Mouse (Mus musculus): ENCODE results near the gene Gm45234. TPM values are rescaled to one million over a fixed set of nuclear protein-coding genes. Genes with fewer than 3 reads are reported as not detected.
"Not testable (repeated sequence)": the region's sequence is repeated elsewhere in the genome, so short reads cannot be mapped to it uniquely, and the experiment has no call there.

Gm45234 gene
- polyA plus RNA-seq (2012; rRNA removed), result not detected in 2 replicates

- Histone ChIP-seq H3K27me3 (ENCODE audit: control insufficient read depth, insufficient read depth, low read length) (no peaks in the 10 kb centered on the region), H3K4me1 (ENCODE audit: control insufficient read depth, insufficient read depth, low read length) (peaks cover 7% of the 10 kb centered on the region), H3K4me3 (replicated peaks; ENCODE audit: insufficient read depth, low read depth, low read length) (peak within 1 kb of the TSS; percentile 95), H3K27ac (ENCODE audit: insufficient read depth, low read length) (peak within 1 kb of the TSS; percentile 96)
- 2% methylated on average over 68 of the region's 100 CpGs for WGBS
- 0 out of 2 replicates have a peak, but pooled peaks have one; percentile 31 for TF ChIP-seq POLR2A (IDR thresholded peaks at IDR 0.05; ENCODE audit: borderline replicate concordance, insufficient read depth, low read length)
- TF ChIP-seq CTCF (IDR thresholded peaks at IDR 0.05; ENCODE audit: borderline replicate concordance, insufficient read depth, low read depth, low read length), result no peak
- peak; percentile 78 to 81 for DNase-seq
Measured at GRCm38 (mm10) chr6:124755831-124756595, at the start of gene Gm45234, which contains the start of gene Atn1. Gene Gm45234 (minus strand): TSS chr6:124756021. Gene Atn1 (minus strand): TSS chr6:124756524.

GRCm38 (mm10) chr6:124804341-124804740 is 48.5 kb upstream of the Gm45234 start:
- Histone ChIP-seq H3K4me3 (replicated peaks; ENCODE audit: insufficient read depth, low read depth, low read length) (no peak overlapping the region), H3K27ac (ENCODE audit: insufficient read depth, low read length) (no peak overlapping the region), H3K27me3 (ENCODE audit: control insufficient read depth, insufficient read depth, low read length) (no peaks in the 10 kb centered on the region), H3K4me1 (ENCODE audit: control insufficient read depth, insufficient read depth, low read length) (peaks cover 7% of the 10 kb centered on the region; the same call in 1 of the 2 replicates)
- DNase-seq, result no peak
- TF ChIP-seq CTCF (IDR thresholded peaks at IDR 0.05; ENCODE audit: borderline replicate concordance, insufficient read depth, low read depth, low read length) (no peak), POLR2A (IDR thresholded peaks at IDR 0.05; ENCODE audit: borderline replicate concordance, insufficient read depth, low read length) (no peak)
- WGBS, result 94% methylated on average over 3 of the region's 3 CpGs

- not testable (repeated sequence) for H3K27me3 ChIP-seq (ENCODE audit: control insufficient read depth, insufficient read depth, low read length); H3K27ac ChIP-seq (ENCODE audit: insufficient read depth, low read length); H3K4me1 ChIP-seq (ENCODE audit: control insufficient read depth, insufficient read depth, low read length); H3K4me3 ChIP-seq (replicated peaks; ENCODE audit: insufficient read depth, low read depth, low read length); DNase-seq
- WGBS, result 94% methylated on average over 4 of the region's 4 CpGs
Measured at GRCm38 (mm10) chr6:124803691-124804090, 47.9 kb upstream of the Gm45234 start.

- H3K27ac ChIP-seq (ENCODE audit: insufficient read depth, low read length), result no peak overlapping the region
- WGBS, result 77% methylated on average over 3 of the region's 3 CpGs
- H3K27me3 ChIP-seq (ENCODE audit: control insufficient read depth, insufficient read depth, low read length), result no peaks in the 10 kb centered on the region
- no peak for TF ChIP-seq CTCF (IDR thresholded peaks at IDR 0.05; ENCODE audit: borderline replicate concordance, insufficient read depth, low read depth, low read length)
- no peak for TF ChIP-seq POLR2A (IDR thresholded peaks at IDR 0.05; ENCODE audit: borderline replicate concordance, insufficient read depth, low read length)
- H3K4me1 ChIP-seq (ENCODE audit: control insufficient read depth, insufficient read depth, low read length), result peaks cover 7% of the 10 kb centered on the region; the same call in 1 of the 2 replicates
- no peak for DNase-seq
- no peak overlapping the region for H3K4me3 ChIP-seq (replicated peaks; ENCODE audit: insufficient read depth, low read depth, low read length)
Measured at GRCm38 (mm10) chr6:124803061-124803460, 47.2 kb upstream of the Gm45234 start.

- H3K4me1 ChIP-seq (ENCODE audit: control insufficient read depth, insufficient read depth, low read length); H3K4me3 ChIP-seq (replicated peaks; ENCODE audit: insufficient read depth, low read depth, low read length); DNase-seq; H3K27me3 ChIP-seq (ENCODE audit: control insufficient read depth, insufficient read depth, low read length); H3K27ac ChIP-seq (ENCODE audit: insufficient read depth, low read length): not testable (repeated sequence)
- 37% methylated on average over 6 of the region's 9 CpGs for WGBS
Measured at GRCm38 (mm10) chr6:124802400-124802799, 46.6 kb upstream of the Gm45234 start.

- H3K4me3 ChIP-seq (replicated peaks; ENCODE audit: insufficient read depth, low read depth, low read length), result no peak overlapping the region
- DNase-seq, result no peak
- no peaks in the 10 kb centered on the region for H3K27me3 ChIP-seq (ENCODE audit: control insufficient read depth, insufficient read depth, low read length)
- H3K4me1 ChIP-seq (ENCODE audit: control insufficient read depth, insufficient read depth, low read length), result no peaks in the 10 kb centered on the region
- no peak for TF ChIP-seq CTCF (IDR thresholded peaks at IDR 0.05; ENCODE audit: borderline replicate concordance, insufficient read depth, low read depth, low read length)
- no peak for TF ChIP-seq POLR2A (IDR thresholded peaks at IDR 0.05; ENCODE audit: borderline replicate concordance, insufficient read depth, low read length)
- 89% methylated on average over 2 of the region's 2 CpGs for WGBS
- no peak overlapping the region for H3K27ac ChIP-seq (ENCODE audit: insufficient read depth, low read length)
Measured at GRCm38 (mm10) chr6:124796200-124796599, 40.4 kb upstream of the Gm45234 start.

GRCm38 (mm10) chr6:124795781-124796180 is 40.0 kb upstream of the Gm45234 start:
- H3K4me3 ChIP-seq (replicated peaks; ENCODE audit: insufficient read depth, low read depth, low read length), result no peak overlapping the region
- TF ChIP-seq POLR2A (IDR thresholded peaks at IDR 0.05; ENCODE audit: borderline replicate concordance, insufficient read depth, low read length), result no peak
- no peak for TF ChIP-seq CTCF (IDR thresholded peaks at IDR 0.05; ENCODE audit: borderline replicate concordance, insufficient read depth, low read depth, low read length)
- no peak overlapping the region for H3K27ac ChIP-seq (ENCODE audit: insufficient read depth, low read length)
- 79% methylated on average over 4 of the region's 4 CpGs for WGBS
- H3K27me3 ChIP-seq (ENCODE audit: control insufficient read depth, insufficient read depth, low read length), result no peaks in the 10 kb centered on the region
- no peaks in the 10 kb centered on the region for H3K4me1 ChIP-seq (ENCODE audit: control insufficient read depth, insufficient read depth, low read length)
- DNase-seq, result no peak

GRCm38 (mm10) chr6:124791911-124792310 is 36.1 kb upstream of the Gm45234 start:
- WGBS, result 91% methylated on average over 3 of the region's 3 CpGs
- Histone ChIP-seq H3K27ac (ENCODE audit: insufficient read depth, low read length) (no peak overlapping the region), H3K4me1 (ENCODE audit: control insufficient read depth, insufficient read depth, low read length) (peaks cover 7% of the 10 kb centered on the region; the same call in 1 of the 2 replicates), H3K4me3 (replicated peaks; ENCODE audit: insufficient read depth, low read depth, low read length) (no peak overlapping the region), H3K27me3 (ENCODE audit: control insufficient read depth, insufficient read depth, low read length) (no peaks in the 10 kb centered on the region)
- TF ChIP-seq POLR2A (IDR thresholded peaks at IDR 0.05; ENCODE audit: borderline replicate concordance, insufficient read depth, low read length), result no peak
- no peak for TF ChIP-seq CTCF (IDR thresholded peaks at IDR 0.05; ENCODE audit: borderline replicate concordance, insufficient read depth, low read depth, low read length)
- DNase-seq, result no peak
